Mouse (Mus musculus) megakaryocyte, embryonic 14.5 days (primary cell): ENCODE results near the gene Nmnat1. TPM values are rescaled to one million over a fixed set of nuclear protein-coding genes. Genes with fewer than 3 reads are reported as not detected.
A peak's percentile ranks its signal among the peaks of the same experiment; 100 is the strongest.

Source experiments
- H3K27me3 ChIP-seq: replicated peaks from 2 replicates; pipeline ENCODE3; 2012; ENCODE audit warnings: inconsistent platforms
- H3K36me3 ChIP-seq: replicated peaks from 2 replicates; pipeline ENCODE3; 2012; ENCODE audit warnings: low read length, inconsistent platforms, mixed read lengths
- H3K4me1 ChIP-seq: 2 replicates; pipeline ENCODE4 v1.6.1; 2012; ENCODE audit warnings: inconsistent platforms
- H3K4me3 ChIP-seq: replicated peaks from 2 replicates; pipeline ENCODE3; 2012; ENCODE audit warnings: moderate library complexity, mild to moderate bottlenecking, inconsistent platforms
- H3K9me3 ChIP-seq: 2 replicates; pipeline ENCODE4 v1.6.1; 2012; ENCODE audit warnings: inconsistent platforms
- FLI1 ChIP-seq: IDR thresholded peaks from 2 replicates; pipeline ENCODE4 v1.6.1; 2012; ENCODE audit warnings: low read length, inconsistent platforms, mixed read lengths
- GATA1 ChIP-seq: IDR thresholded peaks from 3 replicates; pipeline ENCODE4 v1.6.1; 2012; ENCODE audit warnings: mixed read lengths, low read length, inconsistent platforms, borderline replicate concordance
- polyA plus RNA-seq: library from polyadenylated mRNA; stranded (reverse); fragments of >175 nt; gene quantifications from 2 replicates; pipeline ENCODE4 v1.2.3, GENCODE M21; 2012; ENCODE audit warnings: low replicate concordance; ENCODE audit not compliant: insufficient read depth

Nmnat1 gene
- polyA plus RNA-seq, 1 experiment = 2.9 TPM

DNA sequence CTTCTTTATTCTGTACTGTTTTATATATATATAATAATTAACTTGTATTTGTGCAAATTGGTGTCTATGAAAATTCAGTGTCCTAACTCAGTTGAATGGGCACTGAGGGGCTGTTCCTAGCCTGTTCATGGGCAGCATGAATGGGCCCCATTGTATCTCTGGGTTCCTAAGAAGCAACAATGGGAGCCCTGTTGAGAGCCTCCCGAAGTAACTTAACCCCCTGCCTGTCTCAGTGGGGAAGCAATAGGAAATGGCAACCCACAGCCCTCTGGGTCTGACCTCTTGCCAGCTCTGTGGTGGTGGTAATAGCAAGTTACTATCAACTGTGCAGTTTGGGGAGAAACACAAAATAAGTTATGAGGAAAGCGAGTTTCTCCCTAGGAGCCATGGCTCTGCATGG lies 11.6 kb upstream of the Nmnat1 start:
- H3K4me1 ChIP-seq = peaks cover 41% of the 10 kb centered on the region
- H3K9me3 ChIP-seq = no peaks in the 10 kb centered on the region
- peaks cover 87% of the 10 kb centered on the region for H3K36me3 ChIP-seq
- no peaks in the 10 kb centered on the region for H3K27me3 ChIP-seq
- no peak for TF ChIP-seq GATA1
- no peak for TF ChIP-seq FLI1
- no peak overlapping the region for H3K4me3 ChIP-seq

GRCm38 (mm10) chr4:149491151-149491550 lies 6.1 kb upstream of the Nmnat1 start:
- no peak for TF ChIP-seq FLI1
- TF ChIP-seq GATA1 = no peak
- H3K9me3 ChIP-seq = no peaks in the 10 kb centered on the region
- peaks cover 16% of the 10 kb centered on the region for H3K4me1 ChIP-seq
- H3K27me3 ChIP-seq = no peaks in the 10 kb centered on the region
- H3K4me3 ChIP-seq = no peak overlapping the region
- peaks cover 89% of the 10 kb centered on the region for H3K36me3 ChIP-seq

DNA sequence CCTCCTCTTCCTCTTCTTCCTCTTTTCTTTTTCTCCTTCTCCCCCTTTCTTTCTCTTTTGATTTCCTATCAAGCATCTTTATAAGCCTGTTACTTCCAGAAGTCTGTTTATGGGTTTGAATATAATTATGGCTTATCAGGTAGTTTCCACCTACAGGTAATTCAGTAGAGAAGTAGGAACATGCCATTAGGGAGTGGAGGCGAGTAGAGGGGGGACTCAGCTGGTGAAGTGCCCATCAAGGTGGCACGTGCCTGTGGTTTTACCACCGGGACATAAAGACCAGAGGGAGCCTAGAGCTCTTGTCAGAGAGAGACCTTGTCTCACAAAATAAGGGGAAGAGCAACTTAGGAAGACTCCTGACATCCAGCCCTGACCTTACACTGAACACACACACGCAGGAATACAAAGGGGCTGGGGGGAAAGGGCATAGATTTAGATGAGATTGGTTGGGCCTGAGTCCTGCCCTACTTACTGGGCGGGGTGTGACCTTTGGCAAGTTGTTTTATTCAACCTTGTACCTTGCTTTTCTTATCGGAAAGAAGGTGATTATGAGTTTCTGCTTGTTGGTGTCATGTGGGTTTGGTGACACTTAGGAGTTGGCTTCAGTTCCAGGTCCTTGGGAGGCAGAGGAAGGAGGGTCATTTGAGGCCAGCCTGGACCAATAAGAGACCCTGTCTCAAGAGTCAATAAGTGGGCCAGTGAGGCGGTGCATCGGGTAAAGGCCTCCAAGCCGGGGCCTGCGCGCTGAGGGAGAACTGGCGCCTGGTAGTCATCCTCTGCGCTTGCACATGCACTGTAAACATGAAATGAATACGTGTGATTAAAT lies 4.6 kb upstream of the Nmnat1 start:
- no peak for TF ChIP-seq GATA1
- TF ChIP-seq FLI1 = no peak
- Histone ChIP-seq H3K4me1 (peaks cover 13% of the 10 kb centered on the region), H3K36me3 (peaks cover 76% of the 10 kb centered on the region), H3K9me3 (no peaks in the 10 kb centered on the region), H3K4me3 (no peak overlapping the region), H3K27me3 (no peaks in the 10 kb centered on the region)

DNA sequence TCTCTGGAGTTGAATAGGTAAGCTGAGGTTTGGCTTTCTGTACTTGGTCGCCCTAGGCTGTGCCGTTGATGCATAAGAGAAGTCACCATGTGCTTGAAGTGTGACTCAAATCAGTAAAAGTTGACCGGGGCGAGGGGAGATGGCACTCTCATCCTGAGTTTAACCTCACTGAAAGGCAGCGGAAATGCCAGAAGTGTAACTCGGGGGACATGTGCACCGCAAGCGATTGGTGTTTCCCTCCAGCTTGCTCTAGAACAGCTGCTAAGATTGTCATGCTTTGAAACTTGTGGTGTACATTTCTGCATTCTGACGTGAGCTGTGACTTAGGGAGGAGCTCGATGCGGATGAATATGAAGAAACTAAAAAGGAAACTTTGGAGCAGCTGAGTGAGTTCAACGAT lies 2.7 kb upstream of the Nmnat1 start:
- no peaks in the 10 kb centered on the region for H3K27me3 ChIP-seq
- peaks cover 28% of the 10 kb centered on the region for H3K4me1 ChIP-seq
- peaks cover 58% of the 10 kb centered on the region for H3K36me3 ChIP-seq
- H3K4me3 ChIP-seq = no peak overlapping the region
- H3K9me3 ChIP-seq = no peaks in the 10 kb centered on the region
- TF ChIP-seq FLI1 = no peak
- TF ChIP-seq GATA1 = no peak

DNA sequence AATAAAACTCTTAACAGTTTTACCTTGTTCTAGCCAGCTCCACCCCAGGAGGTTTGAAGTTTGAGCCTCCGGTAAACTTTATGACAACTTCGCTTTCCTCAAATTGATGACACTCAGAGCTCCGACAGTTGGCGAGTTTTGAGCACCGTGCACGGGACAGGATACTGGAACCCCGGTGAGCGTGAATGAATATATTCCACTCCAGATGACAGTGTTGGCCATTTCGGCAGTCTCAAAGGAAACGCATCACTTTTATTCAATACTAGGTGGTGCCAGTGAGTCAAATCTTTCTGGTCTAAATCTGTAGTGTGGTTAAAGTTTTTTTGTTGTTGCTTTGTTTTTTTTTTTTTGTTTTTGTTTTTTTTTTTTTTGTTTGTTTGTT lies 814 bp upstream of the Nmnat1 start:
- peaks cover 41% of the 10 kb centered on the region for H3K36me3 ChIP-seq
- peaks cover 33% of the 10 kb centered on the region for H3K4me1 ChIP-seq
- H3K4me3 ChIP-seq = peak overlapping the region; percentile 98
- H3K27me3 ChIP-seq = no peaks in the 10 kb centered on the region
- no peak for TF ChIP-seq FLI1
- TF ChIP-seq GATA1 = no peak
- H3K9me3 ChIP-seq = no peaks in the 10 kb centered on the region

- H3K9me3 ChIP-seq = no peaks in the 10 kb centered on the region
- peaks cover 34% of the 10 kb centered on the region for H3K36me3 ChIP-seq
- peak overlapping the region; percentile 98 for H3K4me3 ChIP-seq
- peaks cover 33% of the 10 kb centered on the region for H3K4me1 ChIP-seq
- no peaks in the 10 kb centered on the region for H3K27me3 ChIP-seq
- TF ChIP-seq GATA1 = no peak
- TF ChIP-seq FLI1 = no peak
Measured at GRCm38 (mm10) chr4:149484566-149484965, 436 bp downstream of the Nmnat1 start.

DNA sequence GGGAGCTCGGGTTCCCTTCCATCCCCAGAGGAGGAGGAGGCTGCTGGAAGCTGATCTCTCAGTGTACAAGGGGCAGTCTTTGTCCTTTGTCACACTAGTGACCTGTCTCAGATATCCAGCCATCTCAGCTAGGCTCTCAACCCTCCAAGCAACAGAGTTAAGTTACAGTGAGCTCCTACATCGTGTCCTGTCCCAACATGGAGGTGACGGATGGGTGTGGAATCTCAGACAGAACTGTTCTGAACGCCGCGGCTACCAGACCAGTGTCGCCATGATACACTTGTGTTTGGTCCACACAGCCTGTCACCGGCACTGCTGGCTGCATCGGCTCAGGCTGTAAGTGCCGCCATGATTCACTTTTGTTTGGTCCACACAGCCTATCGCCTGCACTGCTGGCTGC lies 7.9 kb downstream of the Nmnat1 start, which contains the start of gene Tmem274:
Tmem274 (plus strand) TSS at position 301 of the 400 bp plus-strand sequence.
- H3K4me1 ChIP-seq = peaks cover 3% of the 10 kb centered on the region; the same call in 1 of the 2 replicates
- H3K27me3 ChIP-seq = peaks cover 6% of the 10 kb centered on the region
- H3K4me3 ChIP-seq = no peak within 1 kb of the TSS
- peaks cover 5% of the 10 kb centered on the region; the same call in 1 of the 2 replicates for H3K9me3 ChIP-seq
- TF ChIP-seq FLI1 = no peak
- TF ChIP-seq GATA1 = no peak
- H3K36me3 ChIP-seq = peaks cover 39% of the 10 kb centered on the region

DNA sequence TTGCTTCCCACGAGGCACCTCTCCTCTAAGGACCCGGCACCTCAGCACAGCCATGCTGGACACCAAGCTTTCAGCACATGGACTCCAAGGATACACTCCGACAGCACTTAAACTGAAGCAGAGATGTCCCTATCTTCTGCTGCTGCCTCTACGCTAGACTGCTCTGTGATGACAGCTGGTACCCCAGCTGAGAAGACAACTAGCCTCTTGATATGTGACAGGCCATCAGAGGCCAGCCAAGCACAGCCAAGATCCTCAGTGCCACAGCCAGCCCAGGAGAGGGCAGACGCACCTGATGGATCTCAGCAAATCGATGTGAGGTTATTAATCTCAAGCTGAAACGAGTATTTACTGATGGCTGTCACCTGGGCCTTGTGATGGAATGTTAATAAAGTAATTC lies 9.9 kb downstream of the Nmnat1 start:
- TF ChIP-seq FLI1 = no peak
- no peak for TF ChIP-seq GATA1
- Histone ChIP-seq H3K36me3 (peaks cover 48% of the 10 kb centered on the region), H3K9me3 (peaks cover 5% of the 10 kb centered on the region; the same call in 1 of the 2 replicates), H3K27me3 (peaks cover 6% of the 10 kb centered on the region), H3K4me3 (no peak overlapping the region), H3K4me1 (peaks cover 3% of the 10 kb centered on the region; the same call in 1 of the 2 replicates)

GRCm38 (mm10) chr4:149469557-149469956 lies 15.4 kb downstream of the Nmnat1 start:
- Histone ChIP-seq H3K4me1 (no peaks in the 10 kb centered on the region), H3K9me3 (peaks cover 5% of the 10 kb centered on the region; the same call in 1 of the 2 replicates), H3K27me3 (peaks cover 5% of the 10 kb centered on the region), H3K4me3 (no peak overlapping the region), H3K36me3 (peaks cover 61% of the 10 kb centered on the region)
- no peak for TF ChIP-seq FLI1
- TF ChIP-seq GATA1 = no peak

DNA sequence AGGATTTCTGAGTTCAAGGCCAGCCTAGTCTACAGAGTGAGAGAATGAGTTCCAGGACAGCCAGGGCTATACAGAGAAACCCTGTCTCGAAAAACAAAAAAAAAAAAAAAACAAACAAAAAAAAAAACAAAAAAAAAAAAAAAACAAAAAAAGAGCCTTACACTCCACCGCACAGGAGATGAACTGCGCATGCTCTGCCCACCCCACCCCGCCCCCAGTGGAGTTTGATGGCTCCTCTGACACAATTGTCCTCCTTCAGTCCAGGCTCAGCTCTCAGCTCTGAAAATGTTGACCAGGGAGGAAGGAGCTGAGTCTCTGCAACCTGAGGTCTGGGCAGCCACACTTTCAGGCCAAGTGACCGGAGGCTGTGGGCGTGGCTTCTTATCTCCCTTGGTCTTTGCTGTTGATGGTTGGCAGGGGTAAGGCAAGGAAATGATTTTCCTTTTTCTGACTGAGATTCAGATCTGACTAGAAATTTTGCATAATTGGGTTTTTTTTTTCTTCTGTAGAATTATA lies 21.5 kb downstream of the Nmnat1 start:
- Histone ChIP-seq H3K36me3 (peaks cover 11% of the 10 kb centered on the region), H3K4me3 (no peak overlapping the region), H3K9me3 (peaks cover 5% of the 10 kb centered on the region), H3K4me1 (peaks cover 13% of the 10 kb centered on the region), H3K27me3 (peaks cover 38% of the 10 kb centered on the region)
- TF ChIP-seq FLI1 (no peak), GATA1 (no peak)
